Mouse (Mus musculus) thymus, postnatal 36 days (tissue): ENCODE measurements at regions not wholly inside any gene's neighbourhood (a gene's known extent, or its start where the extent isn't known, plus 50 kb on each side); places are given as distances from the start of the nearest gene placed in this dataset.

ENCODE experiments used
- DNase-seq, 2 experiments: peaks; one replicate each; pipeline ENCODE4 v3.0.0; 2022; ENCODE audit warnings: mixed read lengths in 2 of 2

DNA sequence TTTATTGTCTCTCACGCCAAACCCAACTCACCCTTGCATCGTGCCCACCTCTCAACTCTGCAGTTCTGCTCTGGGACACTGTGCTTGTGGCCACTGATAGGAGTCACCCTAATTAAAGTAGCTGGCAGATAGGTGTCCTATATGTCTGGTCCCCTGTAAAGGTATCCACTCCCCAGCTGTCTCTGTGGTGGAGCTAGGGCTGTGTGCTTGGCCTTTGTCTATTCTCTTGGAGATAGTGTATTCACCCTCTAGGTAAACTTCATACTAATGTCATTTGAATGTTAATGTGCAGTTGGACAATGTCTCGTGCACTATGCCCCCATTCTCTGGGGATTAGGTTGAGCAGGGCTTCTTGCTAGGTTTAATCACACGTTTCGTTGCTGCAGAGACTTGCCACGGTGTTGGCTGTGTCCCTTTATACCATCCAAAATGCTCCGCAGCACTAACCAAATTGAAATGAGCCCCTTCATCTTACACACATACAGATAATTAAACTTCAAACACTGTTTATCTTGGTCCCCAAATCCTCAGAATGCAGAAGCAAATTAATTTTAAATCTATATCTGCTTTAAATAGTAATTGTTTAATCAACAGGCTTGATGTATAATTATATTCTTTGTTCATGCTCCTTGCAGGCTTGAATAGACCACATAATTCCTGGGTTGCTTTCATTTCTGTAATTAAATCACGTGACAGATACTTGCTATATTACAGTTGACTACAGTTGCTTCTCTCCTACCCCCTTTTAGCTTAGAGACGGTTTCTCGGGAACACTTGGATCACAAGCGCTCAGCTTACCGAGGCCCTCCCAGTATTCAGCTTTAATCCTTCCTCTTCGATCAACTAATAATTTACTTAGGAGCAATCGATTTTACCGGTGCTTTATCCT is 453.0 kb upstream of the Slc30a5 start:
- DNase-seq: no peak

DNA sequence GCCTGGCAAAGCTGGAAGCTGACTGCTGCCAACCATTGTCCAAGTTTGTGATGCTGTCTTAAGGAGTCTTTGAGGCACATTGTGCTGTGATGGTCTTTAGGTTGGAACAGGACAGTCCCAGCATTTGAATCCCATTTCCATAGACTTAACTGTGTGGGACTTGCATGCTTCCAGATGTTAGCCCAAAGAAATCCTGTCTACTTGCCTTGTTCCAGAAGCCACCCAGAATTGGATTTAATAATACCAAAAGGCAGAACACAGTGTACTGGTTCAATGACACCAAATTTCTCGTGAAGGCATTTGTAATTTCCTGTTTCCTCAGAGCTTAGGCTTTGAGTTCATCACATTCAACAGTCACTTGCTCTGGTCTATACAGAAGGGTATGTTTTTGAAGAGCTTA is 444.9 kb upstream of the Slc30a5 start:
- DNase-seq: no peak

DNA sequence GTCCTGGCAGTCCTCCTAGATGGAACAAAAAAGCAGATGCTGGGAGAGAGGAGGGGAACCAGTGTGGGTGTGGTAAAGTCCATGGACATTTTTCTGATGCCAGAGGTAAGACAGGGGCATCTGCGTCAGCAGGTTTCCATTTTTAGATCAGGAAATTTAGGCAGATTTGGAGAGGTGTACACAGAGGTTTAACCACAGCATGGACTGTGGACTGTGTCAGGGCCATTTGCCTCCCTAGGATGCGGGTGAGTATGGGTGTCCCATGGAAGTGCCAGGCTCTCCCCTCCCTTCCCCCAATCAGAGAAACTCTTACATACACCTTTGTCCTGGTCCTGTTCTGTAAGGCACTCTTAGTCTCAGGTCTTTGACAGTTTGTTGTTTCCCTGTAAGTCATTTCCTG is 443.5 kb upstream of the Slc30a5 start:
- DNase-seq: no peak

GRCm38 (mm10) chr13:101274470-101275141 is 441.4 kb upstream of the Slc30a5 start:
- DNase-seq: no peak

- DNase-seq: no peak
Observed at GRCm38 (mm10) chr13:101273321-101273720, 440.1 kb upstream of the Slc30a5 start.

- no peak for DNase-seq
Observed at GRCm38 (mm10) chr13:101253698-101254468, 420.7 kb upstream of the Slc30a5 start.

DNA sequence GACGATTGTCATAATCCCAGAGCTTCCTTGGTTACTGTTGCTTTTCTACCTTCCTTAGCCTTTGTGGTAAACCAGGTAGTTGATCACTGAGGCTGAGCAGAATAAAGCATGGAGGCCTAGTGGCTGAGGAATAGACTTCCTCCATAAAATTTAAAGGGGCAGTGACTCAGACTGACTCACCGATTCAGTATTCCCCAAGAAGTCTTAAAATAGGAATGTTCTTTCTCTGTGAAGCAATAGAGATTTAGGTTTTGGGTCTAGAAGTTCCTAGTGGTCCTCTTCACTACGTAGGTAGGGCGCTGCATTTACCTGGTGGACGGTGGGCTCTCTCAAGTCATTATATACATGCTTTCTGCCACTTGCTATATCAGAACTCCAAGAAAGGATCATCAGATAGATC is 416.1 kb upstream of the Slc30a5 start:
- no peak for DNase-seq

GRCm38 (mm10) chr13:101244326-101244725 is 411.1 kb upstream of the Slc30a5 start:
- DNase-seq: no peak

DNA sequence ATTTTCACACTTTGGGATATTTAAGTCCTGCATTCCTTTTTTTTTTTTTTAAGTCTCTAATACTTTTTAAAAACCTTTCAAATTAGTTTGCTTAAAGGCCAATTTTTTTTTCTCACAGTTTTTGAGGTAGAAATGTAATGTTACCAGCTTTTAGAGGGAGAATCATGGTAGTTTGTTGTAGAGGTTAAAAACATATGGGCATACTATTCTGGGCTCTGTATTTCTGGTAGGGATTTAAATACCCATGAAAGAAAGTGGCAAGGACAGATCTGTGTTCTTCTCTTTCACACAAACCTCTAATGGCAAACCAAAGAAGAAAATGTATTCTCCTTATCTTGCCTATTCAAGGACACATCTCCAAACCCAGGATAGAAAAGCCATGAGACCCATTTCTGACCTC is 405.6 kb upstream of the Slc30a5 start:
- DNase-seq: no peak

DNA sequence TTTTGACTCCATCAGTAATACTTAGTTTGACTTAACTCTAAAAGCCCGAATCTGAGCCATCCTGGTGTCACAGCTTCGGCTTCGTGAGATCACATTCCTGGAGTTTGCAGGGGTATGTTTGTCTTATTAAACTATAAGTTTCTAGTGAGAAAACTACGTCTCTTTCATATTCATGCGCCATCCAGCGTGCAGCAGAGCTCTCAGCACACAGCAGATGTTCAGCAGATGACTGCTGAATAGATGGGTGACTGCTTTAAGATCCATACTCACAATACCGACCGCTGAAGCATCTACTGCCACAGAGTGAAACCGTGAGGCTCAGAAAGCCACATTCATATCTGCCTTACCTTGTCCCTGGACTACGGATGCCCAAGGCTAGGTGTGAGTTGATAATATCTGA is 403.8 kb upstream of the Slc30a5 start:
- DNase-seq: no peak

- no peak for DNase-seq
Observed at GRCm38 (mm10) chr13:101235846-101236245, 402.6 kb upstream of the Slc30a5 start.

DNA sequence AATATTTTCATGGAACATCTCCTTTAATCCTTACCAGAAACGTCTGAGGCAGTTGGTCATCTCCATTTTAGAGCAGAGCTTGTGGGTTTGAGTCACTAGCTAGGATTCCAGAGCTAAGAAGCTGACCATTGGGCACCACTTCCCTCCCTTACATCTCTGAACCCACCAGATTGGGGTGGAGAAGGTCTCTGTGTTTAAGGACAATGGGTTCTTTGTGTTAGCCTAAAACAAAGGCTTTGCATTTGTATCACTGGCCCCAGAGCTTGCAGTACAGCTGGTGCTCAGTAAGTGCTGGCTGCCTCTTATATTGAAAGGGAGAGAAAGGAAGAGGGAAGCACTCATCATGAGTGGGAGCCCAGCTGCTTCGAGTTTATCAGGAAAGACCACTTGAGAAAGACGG is 401.9 kb upstream of the Slc30a5 start:
- DNase-seq: no peak

- no peak for DNase-seq
Observed at GRCm38 (mm10) chr13:101234550-101234949, 401.3 kb upstream of the Slc30a5 start.

- no peak for DNase-seq
Observed at GRCm38 (mm10) chr13:101233843-101234281, 400.6 kb upstream of the Slc30a5 start.

GRCm38 (mm10) chr13:101233181-101233842 is 400.1 kb upstream of the Slc30a5 start:
- no peak for DNase-seq

GRCm38 (mm10) chr13:101229861-101230260 is 396.6 kb upstream of the Slc30a5 start:
- DNase-seq: no peak

DNA sequence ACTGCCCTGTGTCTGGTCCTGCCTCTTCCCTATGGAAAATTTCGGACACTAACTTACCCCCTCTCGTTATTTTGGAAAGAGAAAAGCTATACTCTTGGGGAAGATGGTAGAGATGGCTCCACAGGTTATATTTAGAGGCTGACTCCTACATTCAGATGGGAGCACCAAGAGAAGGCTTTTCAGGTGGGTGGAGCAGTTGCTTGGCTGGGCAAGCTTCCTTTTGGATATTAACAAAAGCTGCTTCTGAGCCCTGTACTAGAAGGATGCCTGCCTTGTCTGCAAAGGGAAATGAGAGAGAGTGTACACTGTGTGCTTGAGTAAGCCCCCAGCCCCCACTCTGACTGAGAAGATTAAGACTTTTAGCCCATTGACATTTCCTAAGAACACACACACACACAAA is 392.1 kb upstream of the Slc30a5 start:
- DNase-seq: no peak

DNA sequence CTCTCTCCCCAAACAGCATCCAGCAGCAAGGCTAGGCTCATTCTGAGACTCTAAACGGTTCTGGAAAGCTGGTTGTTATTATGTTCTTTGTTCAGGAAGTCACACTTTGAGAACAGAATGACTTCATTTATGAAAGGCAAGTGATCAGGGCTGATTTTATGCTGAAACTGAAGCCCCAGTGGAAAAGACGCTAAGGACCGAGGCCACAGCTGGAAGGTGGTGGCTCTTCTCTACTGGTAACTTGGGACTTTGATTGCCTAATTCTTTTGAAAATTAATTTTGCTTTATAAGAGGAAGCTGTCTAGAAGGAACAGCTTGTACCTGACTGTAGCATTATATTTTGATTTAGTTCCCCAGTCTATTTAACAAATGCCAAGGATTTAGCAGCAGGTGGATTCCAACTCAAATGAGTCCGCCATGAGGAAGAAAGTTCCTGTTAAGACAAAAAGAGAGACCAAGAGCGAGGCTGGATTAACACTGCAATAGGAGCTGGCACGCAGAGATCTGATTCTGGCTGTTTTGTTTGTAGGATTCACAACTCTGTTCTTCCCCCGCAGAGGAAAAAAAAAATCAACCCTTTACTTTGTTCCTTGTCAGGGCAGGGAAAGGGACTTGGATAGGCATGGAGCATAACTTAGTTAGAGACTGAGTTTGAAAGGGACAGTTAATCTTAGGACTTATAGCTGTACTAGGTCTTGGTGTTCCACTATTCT is 388.3 kb upstream of the Slc30a5 start:
- DNase-seq: no peak

DNA sequence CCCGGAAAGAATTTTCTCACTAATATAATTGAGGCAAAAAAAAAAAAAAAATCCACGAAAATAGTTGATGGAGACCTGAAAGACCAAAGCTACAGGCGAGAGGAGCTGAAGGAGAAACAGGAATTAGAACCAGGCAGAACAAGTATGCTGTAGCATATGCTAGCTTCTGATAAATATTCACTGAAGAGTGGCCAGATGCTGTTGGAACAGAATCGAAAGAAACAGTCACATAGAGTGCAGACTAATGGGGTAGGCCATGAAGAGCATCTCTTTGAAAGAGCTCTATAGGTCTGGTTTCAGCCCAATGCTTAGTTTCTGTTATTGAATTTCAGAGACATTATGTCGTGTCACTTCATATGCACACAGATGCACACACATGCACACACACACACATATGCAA is 386.3 kb upstream of the Slc30a5 start:
- DNase-seq: no peak

GRCm38 (mm10) chr13:101216897-101217480 is 383.8 kb upstream of the Slc30a5 start:
- no peak for DNase-seq

GRCm38 (mm10) chr13:101216421-101216820 is 383.2 kb upstream of the Slc30a5 start:
- DNase-seq: no peak

- no peak for DNase-seq
Observed at GRCm38 (mm10) chr13:101215792-101216221, 382.6 kb upstream of the Slc30a5 start.
